Mouse (Mus musculus) embryonic fibroblast, embryonic 13.5 days (primary cell): ENCODE measurements around the gene Cyfip1.

Source experiments
- CTCF ChIP-seq: IDR thresholded peaks from 2 replicates; pipeline ENCODE4 v1.5.1; 2011; ENCODE audit warnings: mild to moderate bottlenecking, control low read depth, low read length, moderate library complexity, borderline replicate concordance; ENCODE audit not compliant: insufficient read depth
- POLR2A ChIP-seq: IDR thresholded peaks from 2 replicates; pipeline ENCODE4 v1.6.1; 2011; ENCODE audit warnings: low read depth, mild to moderate bottlenecking, control low read depth, low read length, moderate library complexity

- TF ChIP-seq CTCF = no peak
- no peak for TF ChIP-seq POLR2A
Observed at GRCm38 (mm10) chr7:55868247-55868646, 26.7 kb downstream of the Cyfip1 start.
